Mouse (Mus musculus) limb, embryonic 11.5 days (tissue): ENCODE data around the gene Gm5269. TPM values are rescaled to one million over a fixed set of nuclear protein-coding genes. Genes with fewer than 3 reads are reported as not detected.

Experiments used
- ATAC-seq: fragments of 200-750 bp; cut with Nextera tagmentation; 2 replicates; pipeline ENCODE4 v1.8.0; 2017; ENCODE audit warnings: low read depth; ENCODE audit not compliant: insufficient number of reproducible peaks, low FRiP score, low TSS enrichment
- DNase-seq: peaks from one replicate; pipeline ENCODE4 v3.0.0-alpha.2; 2015; ENCODE audit warnings: low spot score
- H3K27ac ChIP-seq: fragments of 300-500 bp; sonication (generic); replicated peaks from 2 replicates; pipeline ENCODE4 v1.5.1; 2014; ENCODE audit warnings: low read depth, mild to moderate bottlenecking, low read length
- H3K27me3 ChIP-seq: fragments of 300-500 bp; sonication (generic); 2 replicates; pipeline ENCODE4 v1.6.1; 2014; ENCODE audit warnings: mild to moderate bottlenecking, low read length, mixed read lengths; ENCODE audit not compliant: control insufficient read depth, insufficient read depth
- H3K36me3 ChIP-seq: fragments of 300-500 bp; sonication (generic); 2 replicates; pipeline ENCODE4 v1.6.1; 2014; ENCODE audit warnings: mild to moderate bottlenecking, low read length, moderate library complexity, mixed read lengths; ENCODE audit not compliant: control insufficient read depth, insufficient read depth
- H3K4me1 ChIP-seq: fragments of 300-500 bp; sonication (generic); 2 replicates; pipeline ENCODE4 v1.6.1; 2014; ENCODE audit warnings: low read length, mixed read lengths; ENCODE audit not compliant: control insufficient read depth, insufficient read depth
- H3K4me2 ChIP-seq: fragments of 300-500 bp; sonication (generic); 2 replicates; pipeline ENCODE4 v1.6.1; 2014; ENCODE audit warnings: low read depth, mild to moderate bottlenecking, moderate library complexity; ENCODE audit not compliant: severe bottlenecking
- H3K4me3 ChIP-seq: fragments of 300-500 bp; sonication (generic); 2 replicates; pipeline ENCODE4 v1.5.1; 2014; ENCODE audit warnings: low read depth, low read length
- H3K9ac ChIP-seq: fragments of 300-500 bp; sonication (generic); 2 replicates; pipeline ENCODE4 v1.6.1; 2014; ENCODE audit warnings: mild to moderate bottlenecking, low read length
- H3K9me3 ChIP-seq: fragments of 300-500 bp; sonication (generic); 2 replicates; pipeline ENCODE4 v1.6.1; 2016; ENCODE audit warnings: low read length; ENCODE audit not compliant: control insufficient read depth
- WGBS: fragments of 180-500 bp; shearing (Covaris S2); extraction: QIAGEN DNeasy Blood & Tissue Kit; methylation state at CpG from one replicate; pipeline ENCODE4 v1.1.7; 2014; 5-methylcytosine and 5-hydroxymethylcytosine counted together
- polyA plus RNA-seq: library from polyadenylated mRNA; unstranded; fragments of >200 nt; fragmentation: Nextera tagmentation; extraction: Ambion mirVana; gene quantifications from 2 replicates; pipeline ENCODE4 v1.2.1, GENCODE M21; 2014

The Gm5269 gene
- polyA plus RNA-seq, 1 experiment from 2014 or later = not detected

GRCm38 (mm10) chr1:45863641-45864040 is 26.4 kb downstream of the Gm5269 start:
- Histone ChIP-seq H3K27me3 (no peaks in the 10 kb centered on the region), H3K4me1 (peaks cover 6% of the 10 kb centered on the region; the same call in 1 of the 2 replicates), H3K9me3 (no peaks in the 10 kb centered on the region), H3K9ac (no peak overlapping the region), H3K27ac (no peak overlapping the region), H3K4me2 (no peak overlapping the region), H3K36me3 (no peaks in the 10 kb centered on the region), H3K4me3 (no peak overlapping the region)
- DNase-seq (no peak), ATAC-seq (no peak)
- 87% methylated on average over 3 of the region's 3 CpGs for WGBS

GRCm38 (mm10) chr1:45861162-45861561 is 28.9 kb downstream of the Gm5269 start:
- Histone ChIP-seq H3K4me1 (peaks cover 6% of the 10 kb centered on the region; the same call in 1 of the 2 replicates), H3K27me3 (no peaks in the 10 kb centered on the region), H3K36me3 (no peaks in the 10 kb centered on the region), H3K4me2 (no peak overlapping the region), H3K4me3 (no peak overlapping the region), H3K27ac (no peak overlapping the region), H3K9ac (no peak overlapping the region), H3K9me3 (no peaks in the 10 kb centered on the region)
- no peak for ATAC-seq
- no peak for DNase-seq

GRCm38 (mm10) chr1:45860349-45860748 is 29.7 kb downstream of the Gm5269 start:
- no peak for DNase-seq
- H3K36me3 ChIP-seq = no peaks in the 10 kb centered on the region

GRCm38 (mm10) chr1:45858038-45858437 is 32.0 kb downstream of the Gm5269 start:
- Histone ChIP-seq H3K4me1 (no peaks in the 10 kb centered on the region; the same call in 1 of the 2 replicates), H3K4me2 (no peak overlapping the region), H3K27ac (no peak overlapping the region), H3K36me3 (no peaks in the 10 kb centered on the region), H3K27me3 (no peaks in the 10 kb centered on the region), H3K4me3 (no peak overlapping the region), H3K9ac (no peak overlapping the region), H3K9me3 (no peaks in the 10 kb centered on the region)
- no peak for DNase-seq
- 80% methylated on average over 1 of the region's 1 CpGs for WGBS
- no peak for ATAC-seq

More at GRCm38 (mm10) chr1:45860349-45860748, 29.7 kb downstream of the Gm5269 start:
- Histone ChIP-seq H3K27me3 (no peaks in the 10 kb centered on the region), H3K9me3 (no peaks in the 10 kb centered on the region), H3K4me2 (no peak overlapping the region), H3K27ac (no peak overlapping the region), H3K9ac (no peak overlapping the region), H3K4me1 (peaks cover 5% of the 10 kb centered on the region; the same call in 1 of the 2 replicates), H3K4me3 (no peak overlapping the region)
- no peak for ATAC-seq
- WGBS = 70% methylated on average over 5 of the region's 5 CpGs

GRCm38 (mm10) chr1:45845466-45845865 is 44.6 kb downstream of the Gm5269 start:
- no peak for DNase-seq
- no peaks in the 10 kb centered on the region for H3K4me1 ChIP-seq
- no peak overlapping the region for H3K4me3 ChIP-seq
- no peak for ATAC-seq
- H3K4me2 ChIP-seq = no peak overlapping the region
- H3K9me3 ChIP-seq = no peaks in the 10 kb centered on the region
- no peaks in the 10 kb centered on the region for H3K27me3 ChIP-seq
- H3K27ac ChIP-seq = no peak overlapping the region
- no peak overlapping the region for H3K9ac ChIP-seq
- H3K36me3 ChIP-seq = no peaks in the 10 kb centered on the region
- 91% methylated on average over 1 of the region's 1 CpGs for WGBS

Other genes starting within 250 kb of the Gm5269 start
- gene Wdr75, start 95.1 kb downstream of the Gm5269 start, polyA plus RNA-seq = 91.2 and 98.2 TPM in 2 replicates
- gene Slc40a1, start 36.2 kb upstream of the Gm5269 start, polyA plus RNA-seq = 7.6 and 8.4 TPM in 2 replicates
- 2.0 and 2.3 TPM in 2 replicates for gene Dnah7b, start 176.0 kb upstream of the Gm5269 start, polyA plus RNA-seq